Mouse (Mus musculus) midbrain, embryonic 14.5 days (tissue): ENCODE measurements at regions not wholly inside any gene's neighbourhood (a gene's known extent, or its start where the extent isn't known, plus 50 kb on each side); places are given as distances from the start of the nearest gene placed in this dataset.
"Not testable (repeated sequence)": the region's sequence is repeated elsewhere in the genome, so short reads cannot be mapped to it uniquely, and the experiment has no call there.

Experiments
- ATAC-seq: fragments of 200-750 bp; cut with Nextera tagmentation; 2 replicates; pipeline ENCODE4 v1.8.0; 2017; ENCODE audit warnings: moderate number of reproducible peaks, moderate library complexity; ENCODE audit not compliant: low FRiP score, low TSS enrichment
- DNase-seq: peaks from one replicate; pipeline ENCODE4 v3.0.0-alpha.2; 2015
- H3K27ac ChIP-seq: fragments of 300-500 bp; sonication (generic); replicated peaks from 2 replicates; pipeline ENCODE4 v1.5.1; 2014; ENCODE audit warnings: mild to moderate bottlenecking, low read depth, low read length, moderate library complexity
- H3K27me3 ChIP-seq: fragments of 300-500 bp; sonication (generic); 2 replicates; pipeline ENCODE4 v1.6.1; 2014; ENCODE audit warnings: low read length, control low read depth, mixed read lengths; ENCODE audit not compliant: control insufficient read depth, insufficient read depth
- H3K36me3 ChIP-seq: fragments of 300-500 bp; sonication (generic); 2 replicates; pipeline ENCODE4 v1.6.1; 2014; ENCODE audit warnings: low read length, control low read depth; ENCODE audit not compliant: control insufficient read depth, insufficient read depth
- H3K4me1 ChIP-seq: fragments of 300-500 bp; sonication (generic); 2 replicates; pipeline ENCODE4 v1.6.1; 2014; ENCODE audit warnings: mild to moderate bottlenecking, antibody characterized with exemption, low read length, control low read depth; ENCODE audit not compliant: control insufficient read depth, insufficient read depth
- H3K4me2 ChIP-seq: fragments of 300-500 bp; sonication (generic); 2 replicates; pipeline ENCODE4 v1.6.1; 2014; ENCODE audit warnings: mild to moderate bottlenecking, low read length, moderate library complexity
- H3K4me3 ChIP-seq: fragments of 300-500 bp; sonication (generic); replicated peaks from 2 replicates; pipeline ENCODE4 v1.5.1; 2014; ENCODE audit warnings: low read depth, low read length
- H3K9ac ChIP-seq: fragments of 300-500 bp; sonication (generic); replicated peaks from 2 replicates; pipeline ENCODE4 v1.6.1; 2014; ENCODE audit warnings: mild to moderate bottlenecking, low read length, moderate library complexity
- H3K9me3 ChIP-seq: fragments of 300-500 bp; sonication (generic); 2 replicates; pipeline ENCODE4 v1.6.1; 2016; ENCODE audit warnings: low read length, control low read depth, mixed read lengths; ENCODE audit not compliant: control insufficient read depth
- WGBS: fragments of 180-500 bp; shearing (Covaris S2); extraction: QIAGEN DNeasy Blood & Tissue Kit; methylation state at CpG from one replicate; pipeline ENCODE4 v1.1.7; 2014; 5-methylcytosine and 5-hydroxymethylcytosine counted together

DNA sequence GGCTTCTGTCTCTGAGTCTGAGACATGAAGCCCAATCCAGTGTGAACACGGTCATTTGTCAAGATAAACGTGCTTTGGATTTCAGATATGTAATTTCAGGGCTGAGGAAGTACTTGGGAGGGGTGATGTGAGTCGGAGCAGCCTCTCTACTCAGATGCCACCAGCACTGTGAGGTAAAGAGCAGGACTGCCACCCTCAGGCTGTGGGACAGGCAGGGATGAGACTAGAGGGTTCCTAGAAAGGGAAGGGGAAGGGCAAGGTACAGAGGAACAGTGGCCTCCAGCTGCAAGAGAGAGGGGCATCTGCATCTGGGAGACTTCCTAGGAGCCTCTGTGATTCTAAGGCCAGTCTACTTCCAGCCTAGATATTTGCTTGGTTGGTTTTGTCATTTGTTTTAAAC, 78.7 kb upstream of the Csrp2 start:
- H3K4me3 ChIP-seq = no peak overlapping the region
- no peaks in the 10 kb centered on the region for H3K27me3 ChIP-seq
- DNase-seq (no peak), ATAC-seq (no peak)
- H3K9ac ChIP-seq = no peak overlapping the region
- WGBS = 74% methylated on average over 3 of the region's 3 CpGs
- no peaks in the 10 kb centered on the region for H3K36me3 ChIP-seq
- peaks cover 6% of the 10 kb centered on the region; the same call in 1 of the 2 replicates for H3K9me3 ChIP-seq
- no peaks in the 10 kb centered on the region for H3K4me1 ChIP-seq
- H3K27ac ChIP-seq = no peak overlapping the region
- no peak overlapping the region for H3K4me2 ChIP-seq

DNA sequence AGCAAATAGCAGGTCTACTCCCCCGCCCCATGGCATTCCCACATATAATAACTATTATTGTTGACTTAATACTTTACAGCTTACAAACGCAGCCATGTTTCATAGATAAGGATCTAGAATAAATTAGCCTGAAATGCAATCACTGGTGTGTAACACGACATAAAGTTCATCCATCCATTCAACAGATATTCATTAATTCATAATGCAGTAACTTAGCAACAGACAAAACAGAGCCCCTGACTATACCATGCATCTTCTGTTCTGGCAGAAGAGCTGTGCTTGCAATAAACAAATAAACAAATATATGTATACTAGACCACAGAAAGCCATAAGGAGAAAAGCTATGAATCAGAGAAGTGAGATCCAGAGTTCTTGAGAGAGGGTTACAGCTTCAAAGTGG, 77.9 kb upstream of the Csrp2 start:
- H3K27ac ChIP-seq = no peak overlapping the region
- no peak overlapping the region for H3K4me3 ChIP-seq
- no peaks in the 10 kb centered on the region for H3K4me1 ChIP-seq
- H3K36me3 ChIP-seq = no peaks in the 10 kb centered on the region
- no peak overlapping the region for H3K9ac ChIP-seq
- peaks cover 6% of the 10 kb centered on the region; the same call in 1 of the 2 replicates for H3K9me3 ChIP-seq
- H3K4me2 ChIP-seq = no peak overlapping the region
- DNase-seq = no peak
- ATAC-seq = no peak
- H3K27me3 ChIP-seq = no peaks in the 10 kb centered on the region
- WGBS = 70% methylated on average over 3 of the region's 3 CpGs

DNA sequence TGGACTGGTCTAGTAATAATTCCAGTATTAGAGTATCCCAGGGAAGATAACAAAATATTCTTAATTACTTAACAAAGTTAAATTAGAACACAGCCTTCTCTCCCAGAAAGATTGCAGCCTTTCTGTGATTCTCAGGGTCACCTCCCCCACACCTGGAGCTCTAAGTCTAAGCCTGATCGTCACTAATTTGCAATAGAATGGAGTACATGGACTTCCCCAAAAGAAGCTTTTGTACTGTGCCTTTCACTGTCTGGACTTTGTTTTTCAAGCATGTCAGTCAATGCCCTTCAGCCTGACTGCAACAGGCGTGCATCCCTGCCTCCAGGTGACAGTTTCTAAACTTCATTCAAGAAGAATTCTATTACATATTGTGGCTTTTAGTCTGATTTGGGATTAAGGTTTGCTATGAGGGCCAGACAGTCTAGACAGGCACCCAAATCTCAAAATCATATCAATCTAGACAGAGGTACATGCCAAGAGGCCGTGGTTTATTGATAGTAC, 64.9 kb upstream of the Csrp2 start:
- H3K36me3 ChIP-seq, H3K4me3 ChIP-seq, H3K4me1 ChIP-seq, H3K27ac ChIP-seq, H3K27me3 ChIP-seq, DNase-seq, ATAC-seq, H3K9me3 ChIP-seq, H3K9ac ChIP-seq, H3K4me2 ChIP-seq: not testable (repeated sequence)
- WGBS = 44% methylated on average over 3 of the region's 3 CpGs

DNA sequence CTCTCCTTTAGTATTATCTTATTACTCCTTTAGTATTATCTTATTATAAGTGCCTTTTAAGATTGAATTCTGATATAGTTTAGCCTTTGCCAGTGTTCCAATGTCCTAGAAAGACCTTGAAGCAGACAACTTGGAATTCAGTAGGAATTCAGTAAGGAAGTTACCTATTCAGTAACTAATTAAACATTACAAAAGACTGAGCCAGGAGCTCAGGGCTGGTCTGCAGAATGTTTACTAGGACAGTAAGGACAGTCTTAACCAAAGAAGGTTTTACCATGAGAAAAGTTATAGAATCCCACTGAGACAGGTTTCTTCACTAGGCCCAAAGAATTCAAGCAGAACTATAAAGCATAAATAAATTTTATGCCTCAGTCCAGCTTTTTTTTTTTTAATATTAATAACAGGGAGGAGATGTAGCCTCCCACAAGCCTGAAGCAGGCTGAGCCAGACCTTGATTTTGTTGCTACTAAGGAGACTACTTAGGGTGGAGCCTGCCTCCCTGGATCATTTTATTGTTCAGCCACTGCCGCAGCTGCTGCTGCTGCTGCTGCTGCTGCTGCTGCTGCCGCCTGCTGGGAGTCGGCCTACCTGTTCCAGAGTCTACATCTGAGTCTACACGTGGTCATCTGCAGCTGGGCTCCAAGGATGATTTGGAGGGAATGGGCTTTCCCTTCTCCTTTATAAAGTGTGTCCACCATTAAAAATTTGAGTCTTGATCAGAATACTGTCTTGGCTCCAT, 63.8 kb upstream of the Csrp2 start:
- 37% methylated on average over 4 of the region's 4 CpGs for WGBS
- not testable (repeated sequence) for H3K27ac ChIP-seq, H3K27me3 ChIP-seq, H3K4me3 ChIP-seq, H3K9ac ChIP-seq, H3K9me3 ChIP-seq, H3K4me2 ChIP-seq, DNase-seq, H3K36me3 ChIP-seq, H3K4me1 ChIP-seq, ATAC-seq

DNA sequence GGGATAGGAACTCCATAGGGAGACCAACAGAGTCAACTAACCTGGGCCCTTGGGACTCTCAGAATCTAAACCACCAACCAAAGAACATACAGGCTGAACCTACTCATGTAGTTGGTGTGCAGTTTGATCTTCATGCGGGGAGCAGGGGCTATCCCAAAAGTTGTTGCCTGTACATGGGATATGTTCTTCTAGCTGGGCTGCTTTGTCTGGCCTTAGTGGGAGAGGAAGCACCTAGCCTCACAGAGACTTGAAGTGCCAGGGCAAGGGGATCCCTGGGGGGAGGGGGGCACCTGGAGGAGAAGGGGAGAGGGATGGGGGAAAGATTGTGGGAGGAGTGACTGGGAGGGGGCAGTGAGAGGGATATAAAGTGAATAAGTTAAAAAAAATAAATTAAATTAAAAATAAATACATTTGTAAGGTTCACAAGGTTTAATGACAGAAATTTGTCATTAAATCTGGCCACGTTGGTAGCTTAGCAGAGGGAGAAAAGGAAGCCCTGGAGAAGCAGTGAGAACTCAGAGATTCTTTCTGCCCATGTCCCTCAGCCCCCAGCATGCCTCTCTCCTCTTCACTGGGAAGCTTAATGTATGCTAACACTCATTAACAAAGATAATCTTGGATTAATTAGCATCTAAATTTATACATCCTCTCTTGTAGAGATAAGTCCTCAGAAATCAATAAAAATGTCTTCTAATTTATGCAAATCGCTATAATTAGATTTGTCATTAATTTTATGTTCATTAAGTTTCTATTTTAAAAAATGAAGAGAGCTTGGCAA, 62.1 kb upstream of the Csrp2 start:
- peak overlapping the region; percentile 79; the same call in 1 of the 2 replicates for H3K27ac ChIP-seq
- 74% methylated on average over 3 of the region's 3 CpGs for WGBS
- ATAC-seq (peak; percentile 68), DNase-seq (peak; percentile 58)
- no peaks in the 10 kb centered on the region for H3K36me3 ChIP-seq
- H3K9ac ChIP-seq = no peak overlapping the region
- no peak overlapping the region for H3K4me2 ChIP-seq
- no peak overlapping the region for H3K4me3 ChIP-seq
- H3K27me3 ChIP-seq = no peaks in the 10 kb centered on the region
- no peaks in the 10 kb centered on the region for H3K9me3 ChIP-seq
- H3K4me1 ChIP-seq = no peaks in the 10 kb centered on the region

DNA sequence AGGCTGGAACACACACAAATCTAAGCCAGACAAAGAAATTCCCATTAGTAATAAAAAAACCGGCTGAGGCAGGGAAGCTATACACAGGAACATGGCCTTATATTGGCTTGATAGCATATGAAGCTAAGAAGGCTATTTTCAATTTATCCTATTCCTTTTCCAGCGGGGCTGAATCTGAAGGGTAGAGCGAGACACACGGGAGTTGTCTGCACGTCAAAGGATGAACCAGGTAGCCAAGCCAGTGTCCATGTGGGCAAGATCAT, 61.6 kb upstream of the Csrp2 start:
- H3K4me2 ChIP-seq = no peak overlapping the region
- no peaks in the 10 kb centered on the region for H3K4me1 ChIP-seq
- H3K9ac ChIP-seq = no peak overlapping the region
- 50% methylated on average over 5 of the region's 5 CpGs for WGBS
- no peaks in the 10 kb centered on the region for H3K9me3 ChIP-seq
- no peaks in the 10 kb centered on the region for H3K36me3 ChIP-seq
- H3K4me3 ChIP-seq = no peak overlapping the region
- peak; percentile 57 for DNase-seq
- ATAC-seq = peak; percentile 69; the same call in 1 of the 2 replicates
- H3K27me3 ChIP-seq = no peaks in the 10 kb centered on the region
- peak overlapping the region; percentile 79 for H3K27ac ChIP-seq

DNA sequence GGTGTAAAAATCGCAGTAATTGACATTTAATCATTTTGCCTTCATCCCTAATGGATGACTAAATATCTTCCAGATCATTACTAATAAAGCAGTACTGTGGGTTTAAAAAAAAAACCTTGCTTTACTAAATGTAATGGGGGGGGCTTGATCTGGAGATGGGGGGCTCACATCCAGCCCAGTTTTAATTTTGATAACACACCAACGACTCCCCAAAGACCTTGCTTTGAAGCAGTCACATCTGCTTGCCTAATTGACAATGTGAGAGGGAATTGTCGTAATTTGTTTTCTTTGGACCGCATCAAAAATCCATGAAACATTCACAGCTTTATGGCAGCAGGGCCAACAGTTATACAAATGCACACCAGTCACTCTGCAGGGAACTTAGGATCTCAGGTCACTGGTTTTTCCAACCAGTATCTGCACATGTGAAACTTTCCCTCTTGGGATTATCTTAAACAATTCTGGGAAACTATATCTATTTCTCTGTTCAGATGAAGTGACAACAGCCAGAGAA, 61.1 kb upstream of the Csrp2 start:
- H3K4me2 ChIP-seq = no peak overlapping the region
- no peak overlapping the region for H3K9ac ChIP-seq
- H3K4me3 ChIP-seq = no peak overlapping the region
- no peaks in the 10 kb centered on the region for H3K4me1 ChIP-seq
- ATAC-seq (0 out of 2 replicates have a peak, but pooled peaks have one; percentile 11), DNase-seq (peak; percentile 39)
- H3K36me3 ChIP-seq = no peaks in the 10 kb centered on the region
- no peaks in the 10 kb centered on the region for H3K27me3 ChIP-seq
- 65% methylated on average over 4 of the region's 4 CpGs for WGBS
- peak overlapping the region; percentile 79 for H3K27ac ChIP-seq
- no peaks in the 10 kb centered on the region for H3K9me3 ChIP-seq

DNA sequence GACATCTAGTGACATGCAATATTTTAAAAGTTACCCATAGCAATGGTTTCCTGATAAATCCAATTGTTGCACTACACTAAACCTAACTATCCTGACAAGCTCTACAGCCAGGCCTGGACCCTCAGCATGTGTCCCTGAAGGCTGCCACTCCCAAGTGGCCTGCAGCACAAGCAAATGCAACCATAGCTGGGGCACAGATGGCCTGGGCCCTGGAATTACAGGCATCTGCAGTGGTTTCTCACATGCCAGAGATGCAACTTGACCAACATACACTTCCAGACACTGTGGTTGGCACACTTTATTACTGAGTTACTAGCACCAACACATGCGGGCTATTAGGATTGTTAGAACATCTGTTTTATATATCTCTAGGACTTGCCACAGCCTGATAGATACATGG, 60.3 kb upstream of the Csrp2 start:
- H3K27ac ChIP-seq = no peak overlapping the region
- WGBS = 96% methylated on average over 1 of the region's 1 CpGs
- H3K4me2 ChIP-seq = no peak overlapping the region
- no peaks in the 10 kb centered on the region for H3K27me3 ChIP-seq
- no peak overlapping the region for H3K4me3 ChIP-seq
- no peaks in the 10 kb centered on the region for H3K9me3 ChIP-seq
- no peak overlapping the region for H3K9ac ChIP-seq
- ATAC-seq = no peak
- no peaks in the 10 kb centered on the region for H3K36me3 ChIP-seq
- no peaks in the 10 kb centered on the region for H3K4me1 ChIP-seq
- DNase-seq = no peak
